Mouse (Mus musculus) effector memory CD4-positive, alpha-beta T cell, adult 5 months (primary cell): ENCODE measurements around the gene Immt. TPM values are rescaled to one million over a fixed set of nuclear protein-coding genes. Genes with fewer than 3 reads are reported as not detected.

Experiments
- polyA plus RNA-seq: library from polyadenylated mRNA; unstranded; fragments of 100-300 nt; shearing (Covaris generic); gene quantifications from one replicate; pipeline ENCODE4 v1.2.1, GENCODE M21; 2017

Gene Immt
- 78.4 TPM for polyA plus RNA-seq

GRCm38 (mm10) chr6:71830690-71831580 lies at the start of gene Immt:
Immt (plus strand) TSS chr6:71831331.

GRCm38 (mm10) chr6:71826869-71827268 lies 4.3 kb upstream of the Immt start, which contains the start of gene Mrpl35:
Mrpl35 (minus strand) TSS chr6:71826969.

GRCm38 (mm10) chr6:71908481-71909381 lies 77.6 kb downstream of the Immt start, which contains the start of the genes Ptcd3 and Polr1a:
Ptcd3 (minus strand) TSS chr6:71908750.
Polr1a (plus strand) TSS chr6:71909053.

Other genes with a start within 250 kb of the Immt start
- gene Kdm3a, start 198.3 kb upstream of the Immt start, polyA plus RNA-seq: 126 TPM
- not detected for gene Reep1, start 123.8 kb upstream of the Immt start, polyA plus RNA-seq
- gene Mrpl35, start 4.4 kb upstream of the Immt start, polyA plus RNA-seq: 32.9 TPM
- 45.4 TPM for gene Ptcd3, start 77.4 kb downstream of the Immt start, polyA plus RNA-seq
- gene Polr1a, start 77.7 kb downstream of the Immt start, polyA plus RNA-seq: 31.9 TPM